Mouse (Mus musculus): Measurements from ENCODE around the gene Gm14226. TPM values are rescaled to one million over a fixed set of nuclear protein-coding genes. Genes with fewer than 3 reads are reported as not detected.

The Gm14226 gene
- polyA plus RNA-seq, 1 experiment from 2014 or later, result 0.22 TPM

GRCm38 (mm10) chr2:155039956-155040355 is 21.9 kb downstream of the Gm14226 start:
- no peaks in the 10 kb centered on the region for H3K9me3 ChIP-seq (ENCODE audit: control insufficient read depth, low read length)
- H3K27ac ChIP-seq (replicated peaks; ENCODE audit: low read depth, low read length), result no peak overlapping the region
- ATAC-seq (ENCODE audit: low FRiP score, low TSS enrichment) (no peak), DNase-seq (no peak)
- H3K36me3 ChIP-seq (ENCODE audit: control insufficient read depth, insufficient read depth, low read length), result no peaks in the 10 kb centered on the region
- no peak overlapping the region for H3K4me2 ChIP-seq (ENCODE audit: low read length)
- no peak overlapping the region for H3K4me3 ChIP-seq (replicated peaks; ENCODE audit: low read depth, low read length)
- no peaks in the 10 kb centered on the region for H3K4me1 ChIP-seq (ENCODE audit: control insufficient read depth, insufficient read depth, low read length)
- no peak overlapping the region for H3K9ac ChIP-seq (replicated peaks; ENCODE audit: low read length)
- 72% methylated on average over 4 of the region's 4 CpGs for WGBS
- no peaks in the 10 kb centered on the region for H3K27me3 ChIP-seq (ENCODE audit: control insufficient read depth, insufficient read depth, low read length)

DNA sequence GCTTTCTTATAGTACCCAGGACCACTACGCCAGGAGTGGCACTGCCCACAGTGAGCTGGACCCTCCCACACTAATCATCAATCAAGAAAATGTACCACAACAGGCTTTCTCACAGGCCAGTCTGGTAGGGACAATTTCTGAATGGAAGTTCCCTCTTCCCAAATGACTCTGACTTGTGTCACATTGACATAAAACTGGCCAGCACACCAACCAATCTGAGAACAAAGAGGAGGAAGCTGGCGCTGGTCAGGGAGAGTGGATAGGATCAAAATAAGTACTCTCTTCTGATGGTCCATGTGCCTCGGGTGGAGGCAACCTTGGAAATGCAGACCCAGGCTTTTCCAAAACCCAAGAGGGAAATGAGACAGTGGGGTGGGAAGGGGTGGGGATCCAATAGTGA is 26.5 kb downstream of the Gm14226 start:
- Histone ChIP-seq H3K9me3 (ENCODE audit: control insufficient read depth, low read length) (no peaks in the 10 kb centered on the region), H3K4me3 (replicated peaks; ENCODE audit: low read depth, low read length) (no peak overlapping the region), H3K27ac (replicated peaks; ENCODE audit: low read depth, low read length) (no peak overlapping the region), H3K27me3 (ENCODE audit: control insufficient read depth, insufficient read depth, low read length) (no peaks in the 10 kb centered on the region), H3K36me3 (ENCODE audit: control insufficient read depth, insufficient read depth, low read length) (no peaks in the 10 kb centered on the region), H3K4me2 (ENCODE audit: low read length) (no peak overlapping the region), H3K4me1 (ENCODE audit: control insufficient read depth, insufficient read depth, low read length) (no peaks in the 10 kb centered on the region), H3K9ac (replicated peaks; ENCODE audit: low read length) (no peak overlapping the region)
- ATAC-seq (ENCODE audit: low FRiP score, low TSS enrichment), result no peak
- no peak for DNase-seq
- 87% methylated on average over 3 of the region's 3 CpGs for WGBS

DNA sequence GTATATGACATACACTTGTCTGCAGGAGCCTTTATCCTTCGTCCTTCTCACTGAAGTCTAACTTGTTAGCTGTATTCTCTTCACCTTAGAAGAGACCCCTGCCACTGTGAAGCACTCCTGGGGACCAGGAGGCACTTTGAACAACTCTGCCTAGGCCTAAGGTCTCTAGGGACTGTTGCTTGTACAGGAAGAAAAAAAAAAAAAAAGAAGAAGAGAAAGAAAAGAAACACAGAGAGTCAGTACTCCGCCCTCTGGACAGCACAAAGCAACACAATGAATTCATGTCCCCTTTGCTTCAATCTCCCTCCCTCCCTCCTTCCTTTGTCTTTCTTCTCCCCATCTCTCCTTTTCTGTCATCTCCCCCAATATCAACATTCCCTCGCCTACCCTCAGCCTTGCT is 27.0 kb downstream of the Gm14226 start:
- no peak overlapping the region for H3K4me2 ChIP-seq (ENCODE audit: low read length)
- H3K9me3 ChIP-seq (ENCODE audit: control insufficient read depth, low read length), result no peaks in the 10 kb centered on the region
- WGBS, result 64% methylated on average over 3 of the region's 3 CpGs

DNA sequence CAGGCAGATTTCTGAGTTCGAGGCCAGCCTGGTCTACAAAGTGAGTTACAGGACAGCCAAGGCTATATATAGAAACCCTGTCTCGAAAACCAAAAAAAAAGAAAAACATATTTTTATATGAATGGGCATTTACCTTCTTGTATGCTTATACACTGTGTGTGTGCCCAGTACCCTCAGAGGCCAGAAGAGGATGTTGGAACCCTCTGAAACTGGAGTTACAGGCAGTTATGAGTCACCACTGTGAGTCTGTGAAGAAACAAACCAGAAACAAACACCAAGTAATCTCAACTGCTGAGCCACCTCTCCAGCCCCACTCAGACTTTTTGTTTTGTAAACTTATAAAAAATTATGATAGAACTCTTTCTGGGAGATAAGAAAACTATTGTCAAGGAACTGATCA is 28.7 kb downstream of the Gm14226 start:
- Histone ChIP-seq H3K36me3 (ENCODE audit: control insufficient read depth, insufficient read depth, low read length) (no peaks in the 10 kb centered on the region), H3K27ac (replicated peaks; ENCODE audit: low read depth, low read length) (no peak overlapping the region), H3K9ac (replicated peaks; ENCODE audit: low read length) (no peak overlapping the region), H3K9me3 (ENCODE audit: control insufficient read depth, low read length) (no peaks in the 10 kb centered on the region), H3K4me2 (ENCODE audit: low read length) (no peak overlapping the region), H3K27me3 (ENCODE audit: control insufficient read depth, insufficient read depth, low read length) (no peaks in the 10 kb centered on the region), H3K4me1 (ENCODE audit: control insufficient read depth, insufficient read depth, low read length) (peaks cover 5% of the 10 kb centered on the region; the same call in 1 of the 2 replicates), H3K4me3 (replicated peaks; ENCODE audit: low read depth, low read length) (no peak overlapping the region)
- DNase-seq, result no peak
- ATAC-seq (ENCODE audit: low FRiP score, low TSS enrichment), result no peak
- 84% methylated on average over 2 of the region's 2 CpGs for WGBS

More for the DNA sequence above, 27.0 kb downstream of the Gm14226 start:
- H3K27me3 ChIP-seq (ENCODE audit: control insufficient read depth, insufficient read depth, low read length), result no peaks in the 10 kb centered on the region
- DNase-seq (no peak), ATAC-seq (ENCODE audit: low FRiP score, low TSS enrichment) (no peak)
- H3K9ac ChIP-seq (replicated peaks; ENCODE audit: low read length), result no peak overlapping the region
- H3K36me3 ChIP-seq (ENCODE audit: control insufficient read depth, insufficient read depth, low read length), result no peaks in the 10 kb centered on the region
- H3K27ac ChIP-seq (replicated peaks; ENCODE audit: low read depth, low read length), result no peak overlapping the region
- no peak overlapping the region for H3K4me3 ChIP-seq (replicated peaks; ENCODE audit: low read depth, low read length)
- H3K4me1 ChIP-seq (ENCODE audit: control insufficient read depth, insufficient read depth, low read length), result peaks cover 2% of the 10 kb centered on the region; the same call in 1 of the 2 replicates

DNA sequence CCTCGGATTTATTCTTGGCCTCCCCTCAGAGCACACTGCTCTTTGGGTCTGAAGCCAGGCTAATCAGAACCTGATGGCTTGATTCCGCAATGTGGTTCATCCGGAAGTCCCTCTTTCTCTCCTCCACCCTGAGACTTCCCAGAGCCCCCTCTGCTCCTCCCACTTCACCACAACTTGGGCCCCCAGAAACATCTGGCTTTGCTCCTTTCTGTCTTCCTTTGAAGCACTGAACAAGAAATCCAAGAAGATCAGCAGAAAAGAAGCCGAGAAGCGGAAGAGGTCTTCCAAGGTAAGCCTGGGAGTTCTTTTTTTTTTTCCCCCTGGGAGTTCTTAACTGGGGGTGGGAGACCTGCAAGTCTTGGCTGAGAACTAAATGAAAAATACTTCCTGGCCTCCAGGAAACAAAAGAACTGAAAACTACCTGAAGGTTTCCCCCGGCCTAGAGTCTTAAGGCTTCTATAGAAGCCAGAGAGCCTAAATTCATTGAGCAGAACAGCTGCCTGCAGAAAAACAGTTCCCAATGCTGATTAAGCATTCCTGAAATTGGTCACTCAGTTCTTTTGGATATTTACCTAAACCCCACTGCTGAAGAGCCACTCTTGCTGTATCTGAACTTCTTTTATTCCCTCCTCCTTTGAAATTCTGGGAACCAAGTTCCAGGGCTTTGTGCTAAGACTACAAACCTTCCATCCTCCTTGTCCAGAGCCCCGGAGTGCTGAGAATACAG is 29.5 kb downstream of the Gm14226 start:
- ATAC-seq (ENCODE audit: low FRiP score, low TSS enrichment) (no peak), DNase-seq (no peak)
- WGBS, result 72% methylated on average over 7 of the region's 7 CpGs
- H3K36me3 ChIP-seq (ENCODE audit: control insufficient read depth, insufficient read depth, low read length), result no peaks in the 10 kb centered on the region
- no peak overlapping the region for H3K27ac ChIP-seq (replicated peaks; ENCODE audit: low read depth, low read length)
- no peak overlapping the region for H3K9ac ChIP-seq (replicated peaks; ENCODE audit: low read length)
- no peaks in the 10 kb centered on the region for H3K9me3 ChIP-seq (ENCODE audit: control insufficient read depth, low read length)
- H3K4me2 ChIP-seq (ENCODE audit: low read length), result no peak overlapping the region
- H3K4me1 ChIP-seq (ENCODE audit: control insufficient read depth, insufficient read depth, low read length), result peaks cover 5% of the 10 kb centered on the region; the same call in 1 of the 2 replicates
- H3K27me3 ChIP-seq (ENCODE audit: control insufficient read depth, insufficient read depth, low read length), result no peaks in the 10 kb centered on the region
- H3K4me3 ChIP-seq (replicated peaks; ENCODE audit: low read depth, low read length), result no peak overlapping the region

GRCm38 (mm10) chr2:155050108-155050503 is 32.0 kb downstream of the Gm14226 start:
- H3K27ac ChIP-seq (replicated peaks; ENCODE audit: low read depth, low read length), result peak overlapping the region; percentile 92
- H3K9me3 ChIP-seq (ENCODE audit: control insufficient read depth, low read length), result no peaks in the 10 kb centered on the region
- peak overlapping the region; percentile 66 for H3K4me2 ChIP-seq (ENCODE audit: low read length)
- no peaks in the 10 kb centered on the region for H3K27me3 ChIP-seq (ENCODE audit: control insufficient read depth, insufficient read depth, low read length)
- peak overlapping the region; percentile 48 for H3K4me3 ChIP-seq (replicated peaks; ENCODE audit: low read depth, low read length)
- peak overlapping the region; percentile 80 for H3K9ac ChIP-seq (replicated peaks; ENCODE audit: low read length)
- DNase-seq (peak; percentile 26), ATAC-seq (ENCODE audit: low FRiP score, low TSS enrichment) (peak; percentile 16)
- no peaks in the 10 kb centered on the region for H3K36me3 ChIP-seq (ENCODE audit: control insufficient read depth, insufficient read depth, low read length)
- WGBS, result 25% methylated on average over 5 of the region's 5 CpGs
- peaks cover 5% of the 10 kb centered on the region; the same call in 1 of the 2 replicates for H3K4me1 ChIP-seq (ENCODE audit: control insufficient read depth, insufficient read depth, low read length)

DNA sequence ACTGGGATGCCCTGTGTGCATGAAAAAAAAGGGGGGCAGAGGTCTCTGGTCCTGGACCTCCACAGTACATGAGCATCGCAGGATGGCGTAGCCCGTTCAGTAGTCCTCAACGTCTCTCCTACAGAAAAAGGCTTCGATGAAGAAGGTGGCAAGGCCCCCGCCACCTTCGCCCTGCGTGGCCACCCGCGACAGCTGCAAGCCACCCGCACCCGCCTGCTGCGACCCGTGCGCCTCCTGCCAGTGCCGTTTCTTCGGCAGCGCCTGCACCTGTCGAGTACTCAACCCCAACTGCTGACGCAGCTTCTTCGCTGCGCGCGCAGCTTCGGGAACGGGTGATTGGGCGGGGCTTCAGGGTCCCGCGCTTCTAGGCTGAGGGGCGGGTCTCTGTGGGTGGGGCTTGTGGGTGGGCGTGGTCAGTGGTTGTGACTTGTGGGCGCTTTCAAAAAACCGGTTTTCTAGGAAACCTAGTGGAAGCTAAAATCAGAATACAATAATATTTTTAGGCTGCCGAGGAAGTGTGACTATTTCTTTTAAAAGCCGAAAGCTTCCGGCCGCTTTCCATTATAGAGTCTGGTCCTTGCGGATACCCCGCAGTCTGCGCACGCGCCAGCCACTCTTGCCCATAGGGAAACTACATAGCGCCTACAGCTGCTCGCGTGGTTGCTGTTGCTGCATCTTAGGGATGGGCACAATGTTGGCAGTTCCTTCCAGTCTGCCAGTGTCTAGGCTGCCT is 32.6 kb downstream of the Gm14226 start:
- Histone ChIP-seq H3K4me2 (ENCODE audit: low read length) (peak overlapping the region; percentile 66), H3K4me3 (replicated peaks; ENCODE audit: low read depth, low read length) (peak overlapping the region; percentile 48), H3K27me3 (ENCODE audit: control insufficient read depth, insufficient read depth, low read length) (no peaks in the 10 kb centered on the region), H3K27ac (replicated peaks; ENCODE audit: low read depth, low read length) (peak overlapping the region; percentile 92), H3K9me3 (ENCODE audit: control insufficient read depth, low read length) (no peaks in the 10 kb centered on the region), H3K9ac (replicated peaks; ENCODE audit: low read length) (peak overlapping the region; percentile 80), H3K4me1 (ENCODE audit: control insufficient read depth, insufficient read depth, low read length) (peaks cover 5% of the 10 kb centered on the region; the same call in 1 of the 2 replicates), H3K36me3 (ENCODE audit: control insufficient read depth, insufficient read depth, low read length) (no peaks in the 10 kb centered on the region)
- under 1% methylated on average over 45 of the region's 45 CpGs for WGBS
- ATAC-seq (ENCODE audit: low FRiP score, low TSS enrichment), result peak; percentile 97
- DNase-seq, result peak; percentile 100

- 37% methylated on average over 9 of the region's 9 CpGs for WGBS
- DNase-seq (no peak), ATAC-seq (ENCODE audit: low FRiP score, low TSS enrichment) (no peak)
- Histone ChIP-seq H3K36me3 (ENCODE audit: control insufficient read depth, insufficient read depth, low read length) (no peaks in the 10 kb centered on the region), H3K4me2 (ENCODE audit: low read length) (peak overlapping the region; percentile 66), H3K9ac (replicated peaks; ENCODE audit: low read length) (no peak overlapping the region; the same call in 1 of the 2 replicates), H3K4me3 (replicated peaks; ENCODE audit: low read depth, low read length) (peak overlapping the region; percentile 48; the same call in 1 of the 2 replicates), H3K27ac (replicated peaks; ENCODE audit: low read depth, low read length) (no peak overlapping the region; the same call in 1 of the 2 replicates), H3K4me1 (ENCODE audit: control insufficient read depth, insufficient read depth, low read length) (peaks cover 5% of the 10 kb centered on the region; the same call in 1 of the 2 replicates), H3K9me3 (ENCODE audit: control insufficient read depth, low read length) (no peaks in the 10 kb centered on the region), H3K27me3 (ENCODE audit: control insufficient read depth, insufficient read depth, low read length) (no peaks in the 10 kb centered on the region)
These were observed 33.7 kb downstream of the Gm14226 start for GRCm38 (mm10) chr2:155051622-155052351.
